Mouse (Mus musculus) mouse trophoblast stem cell (cell line): ENCODE measurements around the gene Txnl4b.

Experiments used
- in situ Hi-C, 2 experiments: fragments of 300-500 bp; cut with MseI, MboI; formaldehyde crosslinking; loops; 2 replicates in 1 of 2; 3 replicates in 1 of 2; pipeline ENCODE4 v1.15.1; 2025

The Txnl4b gene

GRCm38 (mm10) chr8:109595854-109596253 is 30.2 kb downstream of the Txnl4b start:
- in situ Hi-C loops = no loop called here

GRCm38 (mm10) chr8:109606725-109607124 is 41.0 kb downstream of the Txnl4b start:
- in situ Hi-C loops = no loop called here

DNA sequence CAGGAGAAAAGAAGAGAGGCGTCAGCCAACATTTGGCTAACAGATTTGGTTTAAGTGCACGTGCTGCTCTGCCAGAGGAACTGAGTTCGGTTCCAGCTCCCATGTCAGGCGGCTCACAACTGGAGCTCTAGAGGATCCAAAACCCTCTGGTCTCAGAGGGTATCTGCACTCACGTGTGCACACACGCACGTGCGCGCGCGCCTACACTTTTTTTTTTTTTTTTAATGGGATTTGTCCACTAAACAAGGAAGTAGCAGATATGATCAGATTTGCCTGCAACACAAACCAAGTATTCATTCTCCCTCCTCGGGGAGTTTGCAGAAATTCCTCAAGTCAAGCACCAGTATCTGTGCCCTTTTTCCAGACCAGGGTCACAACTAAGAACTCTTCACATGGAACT is 42.0 kb downstream of the Txnl4b start:
- in situ Hi-C loops = no loop called here

DNA sequence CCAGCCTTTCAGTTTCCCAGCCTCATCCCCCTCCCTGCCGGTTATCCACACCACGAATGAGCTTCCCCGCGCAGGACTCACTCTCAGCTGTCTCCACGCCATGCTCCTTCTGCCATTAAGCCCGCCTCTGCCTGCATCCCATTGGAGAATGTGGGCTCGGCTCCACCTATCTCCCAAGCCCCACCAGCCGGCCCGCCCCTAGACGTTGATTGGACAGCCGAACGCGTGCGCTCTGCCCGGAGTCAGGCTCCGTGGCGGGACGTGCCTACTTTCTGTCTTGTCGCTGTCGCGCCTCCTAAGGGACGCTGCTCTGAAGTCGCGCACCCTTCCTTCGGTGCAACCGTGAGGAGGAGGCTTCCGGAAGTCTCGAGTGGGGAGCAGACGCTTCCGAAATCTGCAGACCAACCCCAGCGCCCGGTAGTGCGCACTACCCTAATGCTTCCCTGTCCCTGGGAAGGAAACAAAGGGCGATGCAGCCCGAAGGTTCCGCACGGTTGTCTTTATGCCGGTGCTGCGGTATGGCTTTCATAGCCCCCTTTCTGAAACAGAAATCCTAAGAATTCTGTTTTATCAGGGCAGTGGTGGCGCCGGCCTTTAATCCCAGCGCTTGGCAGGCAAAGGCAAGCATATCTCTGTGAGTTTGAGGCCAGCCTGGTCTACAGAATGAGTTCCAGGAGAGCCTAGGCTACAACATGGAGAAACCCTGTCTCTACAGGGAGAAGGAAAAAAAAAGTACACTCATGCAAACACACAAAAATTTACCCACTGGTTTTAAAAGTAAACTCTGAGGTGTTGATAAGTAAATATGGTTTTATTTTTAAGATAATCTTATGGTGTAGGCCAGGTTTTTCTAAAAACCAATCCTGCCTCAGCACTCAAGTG is 42.8 kb downstream of the Txnl4b start, which contains the start of gene Dhodh:
Gene Dhodh (minus strand): TSS at position 403 of the 882 bp plus-strand sequence.
- in situ Hi-C loops = no loop called here

- in situ Hi-C loops = no loop called here
Observed at GRCm38 (mm10) chr8:109609153-109609502, 43.4 kb downstream of the Txnl4b start.

GRCm38 (mm10) chr8:109614243-109615210 is 48.8 kb downstream of the Txnl4b start, which contains the start of gene Pkd1l3:
Gene Pkd1l3 (plus strand): TSS chr8:109614517.
- in situ Hi-C loops = no loop called here

DNA sequence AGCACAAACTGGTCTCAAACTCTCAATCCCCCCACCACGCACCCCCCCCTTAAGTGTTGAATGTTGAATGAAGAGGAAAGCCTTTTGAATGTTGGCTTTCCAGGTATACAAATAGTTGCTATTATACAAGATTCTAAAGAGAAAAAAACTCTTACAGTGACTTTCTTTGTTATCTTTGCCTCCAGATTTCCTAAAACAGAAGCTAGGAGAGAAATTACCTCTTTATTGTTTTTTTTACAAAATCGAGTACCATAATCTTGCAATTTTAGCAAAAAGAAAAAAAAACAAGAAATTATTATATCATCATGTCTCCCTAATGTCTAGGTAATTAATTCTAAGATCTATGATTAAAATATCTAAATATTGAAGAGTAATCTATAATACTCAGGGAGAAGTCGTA is 49.9 kb downstream of the Txnl4b start:
- in situ Hi-C loops = no loop called here
